Mouse (Mus musculus): ENCODE data around the gene Ccnl2.

- no peak for TF ChIP-seq CTCF (IDR thresholded peaks at IDR 0.05; ENCODE audit: control insufficient read depth, insufficient read depth, insufficient replicate concordance, low read depth, low read length)
- no peak for TF ChIP-seq POLR2A (IDR thresholded peaks at IDR 0.05; ENCODE audit: control insufficient read depth, low read depth, low read length)
Measured at GRCm38 (mm10) chr4:155771706-155772105, 40.6 kb upstream of the Ccnl2 start.
